Mouse (Mus musculus) brain, embryonic 14.5 days (tissue): ENCODE measurements around the gene Msh5.

Source experiments
- CTCF ChIP-seq: fragments of 200-500 bp; IDR thresholded peaks from 2 replicates; pipeline ENCODE4 v1.5.1; 2012; ENCODE audit warnings: inconsistent platforms, mild to moderate bottlenecking, moderate library complexity, borderline replicate concordance; ENCODE audit not compliant: insufficient read depth, insufficient read length; ENCODE audit errors: extremely low read depth
- POLR2A ChIP-seq: fragments of 200-500 bp; IDR thresholded peaks from 2 replicates; pipeline ENCODE4 v1.6.1; 2012; ENCODE audit warnings: mild to moderate bottlenecking, inconsistent platforms, borderline replicate concordance; ENCODE audit not compliant: poor library complexity, insufficient read depth, insufficient read length, severe bottlenecking; ENCODE audit errors: extremely low read depth

- TF ChIP-seq CTCF (no peak), POLR2A (no peak)
Measured at GRCm38 (mm10) chr17:34996411-34997141, 50.0 kb downstream of the Msh5 start.
